Mouse (Mus musculus) limb, embryonic 13.5 days (tissue): Measurements from ENCODE around the gene Alox12. TPM values are rescaled to one million over a fixed set of nuclear protein-coding genes. Genes with fewer than 3 reads are reported as not detected.

Experiments
- ATAC-seq: fragments of 200-750 bp; cut with Nextera tagmentation; 2 replicates; pipeline ENCODE4 v1.8.0; 2017; ENCODE audit warnings: low read depth, moderate number of reproducible peaks, moderate TSS enrichment; ENCODE audit not compliant: low FRiP score
- H3K27ac ChIP-seq: fragments of 300-500 bp; sonication (generic); 2 replicates; pipeline ENCODE4 v1.5.1; 2015; ENCODE audit warnings: inconsistent platforms, mild to moderate bottlenecking, moderate library complexity
- H3K27me3 ChIP-seq: fragments of 300-500 bp; sonication (generic); 2 replicates; pipeline ENCODE4 v1.6.1; 2015; ENCODE audit warnings: mild to moderate bottlenecking, inconsistent platforms
- H3K36me3 ChIP-seq: fragments of 300-500 bp; sonication (generic); 2 replicates; pipeline ENCODE4 v1.6.1; 2015; ENCODE audit warnings: inconsistent platforms, mild to moderate bottlenecking, moderate library complexity
- H3K4me1 ChIP-seq: fragments of 300-500 bp; sonication (generic); 2 replicates; pipeline ENCODE4 v1.6.1; 2015; ENCODE audit warnings: inconsistent platforms
- H3K4me2 ChIP-seq: fragments of 300-500 bp; sonication (generic); replicated peaks from 2 replicates; pipeline ENCODE4 v1.6.1; 2015; ENCODE audit warnings: inconsistent platforms, mild to moderate bottlenecking, moderate library complexity
- H3K4me3 ChIP-seq: fragments of 300-500 bp; sonication (generic); 2 replicates; pipeline ENCODE4 v1.5.1; 2015; ENCODE audit warnings: moderate library complexity, mild to moderate bottlenecking, inconsistent platforms
- H3K9ac ChIP-seq: fragments of 300-500 bp; sonication (generic); 2 replicates; pipeline ENCODE4 v1.6.1; 2015; ENCODE audit warnings: mild to moderate bottlenecking, inconsistent platforms
- H3K9me3 ChIP-seq: fragments of 300-500 bp; sonication (generic); 2 replicates; pipeline ENCODE4 v1.6.1; 2016; ENCODE audit warnings: inconsistent platforms
- WGBS: fragments of 180-500 bp; shearing (Covaris S2); methylation state at CpG from one replicate; pipeline ENCODE4 v1.1.7; 2015; 5-methylcytosine and 5-hydroxymethylcytosine counted together
- polyA plus RNA-seq: library from polyadenylated mRNA; unstranded; fragments of >200 nt; fragmentation: Nextera tagmentation; extraction: Ambion mirVana; gene quantifications from 2 replicates; pipeline ENCODE4 v1.2.1, GENCODE M21; 2015

The Alox12 gene
- polyA plus RNA-seq, 1 experiment from 2014 or later, result 4.1 TPM

- H3K9ac ChIP-seq, result no peak overlapping the region
- no peak overlapping the region for H3K4me2 ChIP-seq
- H3K4me3 ChIP-seq, result no peak overlapping the region
- H3K9me3 ChIP-seq, result no peaks in the 10 kb centered on the region
- ATAC-seq, result no peak
- H3K36me3 ChIP-seq, result no peaks in the 10 kb centered on the region
- no peak overlapping the region for H3K27ac ChIP-seq
- WGBS, result 58% methylated on average over 3 of the region's 3 CpGs
- H3K4me1 ChIP-seq, result peaks cover 44% of the 10 kb centered on the region
- H3K27me3 ChIP-seq, result peaks cover 60% of the 10 kb centered on the region
Measured at GRCm38 (mm10) chr11:70216103-70216502, 39.0 kb downstream of the Alox12 start.

GRCm38 (mm10) chr11:70215301-70215700 is 39.9 kb downstream of the Alox12 start:
- peaks cover 41% of the 10 kb centered on the region for H3K4me1 ChIP-seq
- peak overlapping the region; percentile 71; the same call in 1 of the 2 replicates for H3K4me2 ChIP-seq
- H3K9me3 ChIP-seq, result no peaks in the 10 kb centered on the region
- H3K9ac ChIP-seq, result no peak overlapping the region
- peaks cover 64% of the 10 kb centered on the region for H3K27me3 ChIP-seq
- no peak overlapping the region for H3K27ac ChIP-seq
- ATAC-seq, result no peak
- no peaks in the 10 kb centered on the region for H3K36me3 ChIP-seq
- 10% methylated on average over 22 of the region's 22 CpGs for WGBS
- H3K4me3 ChIP-seq, result peak overlapping the region; percentile 41

- no peaks in the 10 kb centered on the region for H3K9me3 ChIP-seq
- peak; percentile 18; the same call in 1 of the 2 replicates for ATAC-seq
- peak overlapping the region; percentile 62; the same call in 1 of the 2 replicates for H3K9ac ChIP-seq
- H3K36me3 ChIP-seq, result no peaks in the 10 kb centered on the region
- peak overlapping the region; percentile 41 for H3K4me3 ChIP-seq
- H3K27me3 ChIP-seq, result peaks cover 64% of the 10 kb centered on the region
- peaks cover 37% of the 10 kb centered on the region for H3K4me1 ChIP-seq
- WGBS, result 3% methylated on average over 18 of the region's 18 CpGs
- H3K27ac ChIP-seq, result no peak overlapping the region
- peak overlapping the region; percentile 71 for H3K4me2 ChIP-seq
Measured at GRCm38 (mm10) chr11:70214856-70215209, 40.3 kb downstream of the Alox12 start.

- H3K4me2 ChIP-seq, result peak overlapping the region; percentile 71
- peak overlapping the region; percentile 41 for H3K4me3 ChIP-seq
- WGBS, result 2% methylated on average over 45 of the region's 46 CpGs
- no peaks in the 10 kb centered on the region for H3K36me3 ChIP-seq
- H3K27ac ChIP-seq, result no peak overlapping the region
- peaks cover 32% of the 10 kb centered on the region for H3K4me1 ChIP-seq
- H3K9ac ChIP-seq, result peak overlapping the region; percentile 62
- peaks cover 64% of the 10 kb centered on the region for H3K27me3 ChIP-seq
- no peaks in the 10 kb centered on the region for H3K9me3 ChIP-seq
- 0 out of 2 replicates have a peak, but pooled peaks have one; percentile 11 for ATAC-seq
Measured at GRCm38 (mm10) chr11:70214191-70214855, 40.8 kb downstream of the Alox12 start.

GRCm38 (mm10) chr11:70213736-70214135 is 41.4 kb downstream of the Alox12 start:
- Histone ChIP-seq H3K27ac (no peak overlapping the region), H3K4me2 (peak overlapping the region; percentile 71), H3K36me3 (no peaks in the 10 kb centered on the region), H3K4me1 (peaks cover 26% of the 10 kb centered on the region), H3K9ac (peak overlapping the region; percentile 62), H3K27me3 (peaks cover 64% of the 10 kb centered on the region), H3K9me3 (no peaks in the 10 kb centered on the region), H3K4me3 (peak overlapping the region; percentile 41)
- no peak for ATAC-seq
- 8% methylated on average over 26 of the region's 26 CpGs for WGBS

GRCm38 (mm10) chr11:70212896-70213295 is 42.3 kb downstream of the Alox12 start:
- Histone ChIP-seq H3K9me3 (no peaks in the 10 kb centered on the region), H3K4me1 (peaks cover 24% of the 10 kb centered on the region), H3K27me3 (peaks cover 64% of the 10 kb centered on the region), H3K27ac (no peak overlapping the region), H3K4me2 (no peak overlapping the region), H3K4me3 (no peak overlapping the region), H3K9ac (no peak overlapping the region), H3K36me3 (no peaks in the 10 kb centered on the region)
- WGBS, result 10% methylated on average over 9 of the region's 9 CpGs
- no peak for ATAC-seq

GRCm38 (mm10) chr11:70212423-70212822 is 42.7 kb downstream of the Alox12 start, which contains the start of gene Slc16a11:
Gene Slc16a11, plus strand, starts transcription at chr11:70212752.
- Histone ChIP-seq H3K9me3 (no peaks in the 10 kb centered on the region), H3K4me3 (peak within 1 kb of the TSS; percentile 41), H3K9ac (no peak within 1 kb of the TSS), H3K27ac (no peak within 1 kb of the TSS), H3K27me3 (peaks cover 61% of the 10 kb centered on the region), H3K4me1 (peaks cover 24% of the 10 kb centered on the region), H3K4me2 (peak within 1 kb of the TSS; percentile 71), H3K36me3 (no peaks in the 10 kb centered on the region)
- 61% methylated on average over 6 of the region's 6 CpGs for WGBS
- ATAC-seq, result no peak

GRCm38 (mm10) chr11:70211972-70212371 is 43.2 kb downstream of the Alox12 start:
- WGBS, result 80% methylated on average over 6 of the region's 6 CpGs

GRCm38 (mm10) chr11:70210681-70211080 is 44.5 kb downstream of the Alox12 start:
- Histone ChIP-seq H3K9ac (no peak overlapping the region), H3K27me3 (peaks cover 43% of the 10 kb centered on the region), H3K4me2 (no peak overlapping the region), H3K9me3 (no peaks in the 10 kb centered on the region), H3K36me3 (no peaks in the 10 kb centered on the region), H3K27ac (no peak overlapping the region), H3K4me3 (no peak overlapping the region), H3K4me1 (peaks cover 23% of the 10 kb centered on the region)
- no peak for ATAC-seq
- WGBS, result 84% methylated on average over 2 of the region's 2 CpGs

More at GRCm38 (mm10) chr11:70211972-70212371, 43.2 kb downstream of the Alox12 start:
- Histone ChIP-seq H3K4me2 (no peak overlapping the region), H3K27me3 (peaks cover 56% of the 10 kb centered on the region), H3K27ac (no peak overlapping the region), H3K4me3 (no peak overlapping the region), H3K9me3 (no peaks in the 10 kb centered on the region), H3K9ac (no peak overlapping the region), H3K36me3 (no peaks in the 10 kb centered on the region), H3K4me1 (peaks cover 24% of the 10 kb centered on the region)
- ATAC-seq, result no peak

GRCm38 (mm10) chr11:70208778-70209388 is 46.3 kb downstream of the Alox12 start:
- 67% methylated on average over 5 of the region's 5 CpGs for WGBS
- H3K27ac ChIP-seq, result no peak overlapping the region
- peaks cover 25% of the 10 kb centered on the region for H3K27me3 ChIP-seq
- no peak for ATAC-seq
- peaks cover 5% of the 10 kb centered on the region for H3K4me1 ChIP-seq
- no peak overlapping the region for H3K9ac ChIP-seq
- no peaks in the 10 kb centered on the region for H3K36me3 ChIP-seq
- no peak overlapping the region for H3K4me2 ChIP-seq
- H3K9me3 ChIP-seq, result no peaks in the 10 kb centered on the region
- H3K4me3 ChIP-seq, result no peak overlapping the region

- 80% methylated on average over 7 of the region's 7 CpGs for WGBS
- no peaks in the 10 kb centered on the region for H3K4me1 ChIP-seq
- H3K27me3 ChIP-seq, result peaks cover 11% of the 10 kb centered on the region
- no peak overlapping the region for H3K27ac ChIP-seq
- no peak for ATAC-seq
- H3K4me2 ChIP-seq, result no peak overlapping the region
- H3K36me3 ChIP-seq, result no peaks in the 10 kb centered on the region
- H3K4me3 ChIP-seq, result no peak overlapping the region
- H3K9ac ChIP-seq, result no peak overlapping the region
- no peaks in the 10 kb centered on the region for H3K9me3 ChIP-seq
Measured at GRCm38 (mm10) chr11:70207283-70207682, 47.9 kb downstream of the Alox12 start.

- H3K27me3 ChIP-seq, result 0 out of 2 replicates have a peak, but pooled peaks cover 7% of the 10 kb centered on the region
- H3K4me3 ChIP-seq, result no peak overlapping the region
- ATAC-seq, result no peak
- H3K27ac ChIP-seq, result no peak overlapping the region
- no peaks in the 10 kb centered on the region for H3K4me1 ChIP-seq
- no peaks in the 10 kb centered on the region for H3K36me3 ChIP-seq
- no peaks in the 10 kb centered on the region for H3K9me3 ChIP-seq
- H3K4me2 ChIP-seq, result no peak overlapping the region
- 88% methylated on average over 2 of the region's 2 CpGs for WGBS
- H3K9ac ChIP-seq, result no peak overlapping the region
Measured at GRCm38 (mm10) chr11:70206801-70207200, 48.4 kb downstream of the Alox12 start.
